Mouse (Mus musculus) CD8-positive naive resting alpha-beta T cell, adult 2 months (primary cell): Measurements from ENCODE around the gene Itgb6.

Source experiments
- DNase-seq, 2 experiments: peaks; one replicate each; pipeline ENCODE4 v3.0.0; 2022; ENCODE audit warnings: low read depth in 2 of 2, low spot score in 2 of 2

Itgb6 gene

DNA sequence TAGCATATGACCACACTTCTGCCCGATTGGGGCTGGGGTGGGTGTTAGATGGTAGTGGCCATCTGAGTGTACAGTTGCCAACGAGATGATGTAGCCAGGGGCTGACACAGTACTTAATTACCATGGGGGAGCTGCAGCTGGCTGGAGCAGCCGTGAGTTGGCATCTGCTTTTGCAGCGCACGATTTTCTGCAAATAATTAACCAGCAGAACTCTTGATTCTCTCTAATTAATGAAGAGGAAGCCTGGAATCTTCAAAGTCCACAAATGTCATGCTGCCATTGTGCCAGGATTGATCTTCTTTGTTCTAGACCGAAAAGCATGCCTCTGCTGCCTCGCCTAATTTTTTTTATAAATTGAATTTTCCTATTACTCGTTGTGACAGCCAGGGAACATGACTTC lies 8.6 kb downstream of the Itgb6 start:
- no peak for DNase-seq

GRCm38 (mm10) chr2:60712891-60713290 lies 9.6 kb downstream of the Itgb6 start:
- no peak for DNase-seq

GRCm38 (mm10) chr2:60712483-60712882 lies 10.0 kb downstream of the Itgb6 start:
- no peak for DNase-seq

DNA sequence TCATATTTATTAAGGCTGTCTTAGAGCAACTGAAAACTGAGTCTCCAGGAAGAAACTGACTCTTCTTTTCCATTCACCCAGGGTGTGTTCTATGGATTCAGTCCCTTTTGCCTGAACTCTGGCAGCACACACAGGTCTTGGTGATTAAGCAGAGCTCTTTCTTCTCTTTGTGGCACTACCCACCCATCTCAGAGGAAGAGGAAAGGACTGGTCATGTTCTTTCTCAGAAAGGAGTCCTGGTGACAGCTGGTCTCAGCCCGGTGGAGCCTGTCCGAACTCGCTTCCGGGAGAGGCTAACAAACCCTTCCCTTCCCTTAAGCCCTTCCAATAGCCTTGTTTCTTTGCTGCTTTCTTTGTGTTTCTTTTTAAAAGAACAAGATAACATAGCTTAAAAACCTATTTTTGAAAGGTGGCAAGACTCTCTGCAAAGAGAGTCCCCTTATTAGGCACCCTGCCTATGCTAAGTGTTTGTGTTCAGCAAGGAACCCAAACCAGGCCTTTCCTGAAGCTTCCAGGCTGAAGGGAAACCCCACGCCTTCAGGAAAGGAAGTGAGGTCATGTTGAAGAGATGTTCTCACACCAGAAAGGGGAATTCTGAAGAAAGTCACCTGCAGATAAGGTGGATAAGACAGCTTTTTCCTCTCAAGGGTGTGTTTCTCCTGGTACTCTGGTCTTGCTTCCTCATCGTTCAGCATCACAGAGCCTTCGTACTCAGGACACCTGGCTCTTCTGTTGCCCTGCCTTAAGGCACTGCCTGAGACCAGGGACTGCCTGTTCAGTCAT lies 11.2 kb downstream of the Itgb6 start:
- DNase-seq = no peak

- no peak for DNase-seq
These were observed 12.1 kb downstream of the Itgb6 start for GRCm38 (mm10) chr2:60710317-60710716.

- DNase-seq = no peak
These were observed 13.8 kb downstream of the Itgb6 start for GRCm38 (mm10) chr2:60708671-60709070.

DNA sequence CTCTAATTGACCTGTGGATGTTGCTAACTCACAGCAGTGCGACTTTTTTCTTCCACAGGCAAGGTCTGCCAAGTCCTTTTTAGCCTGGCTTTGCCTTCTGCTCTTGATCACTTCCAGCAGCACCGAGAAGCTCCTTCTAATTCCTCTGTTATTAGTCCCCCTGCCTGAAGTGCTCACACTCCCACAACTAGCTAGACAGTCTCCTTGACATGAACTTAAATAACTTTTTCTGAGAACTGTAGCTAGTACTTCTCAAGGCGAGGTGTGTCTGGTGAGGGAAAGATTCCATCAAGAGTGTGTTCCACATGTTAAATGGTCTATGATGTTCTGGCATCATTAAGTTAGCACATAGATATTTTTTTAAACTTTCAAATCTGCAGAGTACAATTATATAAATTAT lies 15.6 kb downstream of the Itgb6 start:
- DNase-seq = no peak

GRCm38 (mm10) chr2:60705426-60705825 lies 17.0 kb downstream of the Itgb6 start:
- no peak for DNase-seq

- DNase-seq = no peak
These were observed 19.1 kb downstream of the Itgb6 start for GRCm38 (mm10) chr2:60703315-60703714.

DNA sequence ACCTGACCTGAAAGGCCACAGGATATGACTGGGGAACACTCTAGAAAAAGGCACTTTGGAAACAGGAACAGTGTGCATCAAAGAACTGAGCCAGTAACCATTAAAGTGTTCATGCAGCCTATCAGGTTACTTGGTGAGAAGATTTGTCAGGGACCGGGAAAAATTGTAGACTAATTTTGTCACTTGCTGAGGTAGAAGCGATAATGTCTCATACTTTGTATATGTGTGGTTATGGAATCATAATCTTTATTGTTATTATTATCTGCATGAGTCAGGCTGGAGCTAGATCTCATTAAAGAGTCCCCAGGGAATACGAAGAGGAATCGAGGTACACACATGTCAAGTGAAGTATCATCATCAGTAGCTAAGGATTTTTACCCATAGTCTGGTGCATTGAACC lies 21.5 kb downstream of the Itgb6 start:
- no peak for DNase-seq

DNA sequence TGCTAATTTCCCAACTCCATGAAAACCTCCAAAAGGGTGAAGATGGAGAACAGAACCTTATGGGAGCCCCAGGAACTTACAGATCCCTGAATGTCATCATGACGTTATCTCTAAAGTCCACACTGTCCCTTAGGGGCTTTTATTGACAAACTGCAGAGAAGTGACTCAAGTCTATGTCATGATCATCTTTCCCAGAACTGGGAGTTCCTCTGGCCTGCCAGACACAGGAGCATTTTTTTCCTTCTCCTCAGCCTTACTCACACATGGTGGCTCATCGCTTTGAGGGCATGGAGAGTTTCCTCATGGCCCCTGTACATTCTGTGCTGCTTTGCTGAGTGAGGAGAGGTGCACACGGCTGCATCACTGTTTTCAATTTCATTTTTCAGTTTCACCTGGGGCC lies 22.4 kb downstream of the Itgb6 start:
- no peak for DNase-seq

- no peak for DNase-seq
These were observed 22.9 kb downstream of the Itgb6 start for GRCm38 (mm10) chr2:60699591-60699990.

DNA sequence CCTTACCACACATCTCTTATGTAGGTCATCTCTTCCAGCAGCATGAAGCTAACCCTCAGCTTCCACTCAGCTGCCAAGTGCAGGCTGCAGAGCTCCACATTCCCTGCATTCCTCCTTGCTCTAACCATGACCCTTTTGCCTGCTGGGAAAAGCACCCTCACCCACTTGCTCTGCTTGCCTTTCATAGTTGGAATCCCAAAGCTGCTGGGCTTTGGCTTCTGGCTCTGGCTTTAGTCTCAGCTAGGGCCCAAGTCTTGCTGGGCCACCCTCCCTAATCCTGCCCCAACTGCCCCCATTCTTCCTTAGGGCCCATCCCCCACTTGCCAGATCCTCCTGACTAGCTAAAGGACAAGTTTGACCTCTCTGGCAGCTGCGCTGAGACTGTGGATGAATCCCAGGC lies 24.3 kb downstream of the Itgb6 start:
- no peak for DNase-seq

- DNase-seq = no peak
These were observed 24.9 kb downstream of the Itgb6 start for GRCm38 (mm10) chr2:60697530-60697929.

DNA sequence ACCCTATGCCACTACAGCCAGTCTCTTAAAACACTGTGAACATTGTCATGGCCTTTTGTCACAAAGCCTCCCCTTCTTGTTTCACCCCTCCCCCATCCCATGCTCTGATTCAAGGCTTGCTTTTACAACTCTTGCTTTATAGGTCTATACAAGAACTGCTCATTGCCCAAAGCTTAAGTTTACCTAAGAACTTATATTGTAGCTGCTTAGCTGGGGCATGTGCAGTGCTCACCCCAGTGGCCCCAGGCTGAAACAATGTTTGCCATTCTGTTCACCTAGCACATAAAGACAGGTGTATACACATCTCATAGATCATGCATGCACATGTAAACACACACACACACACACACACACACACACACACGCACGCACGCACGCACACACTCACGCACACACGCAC lies 25.9 kb downstream of the Itgb6 start:
- no peak for DNase-seq

DNA sequence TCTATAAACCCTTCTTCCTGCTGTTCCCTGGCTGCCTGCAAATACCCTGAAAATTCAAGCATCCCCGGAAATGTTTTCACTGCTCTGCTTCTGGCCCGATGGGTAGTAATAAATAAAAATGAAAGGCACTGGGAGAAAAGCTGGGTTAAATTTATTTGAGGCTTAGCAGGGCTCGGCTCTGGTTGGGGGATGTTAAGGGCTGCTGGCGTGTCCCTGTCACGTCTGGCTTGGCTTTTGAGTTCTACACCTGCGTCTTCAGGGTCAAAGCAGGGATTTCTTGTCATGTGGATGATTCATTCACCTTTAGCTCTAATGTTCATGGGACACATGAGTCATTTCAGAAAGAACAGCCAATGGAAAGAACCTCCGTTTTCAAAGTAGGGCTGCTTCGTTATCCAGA lies 26.7 kb downstream of the Itgb6 start:
- DNase-seq = no peak

GRCm38 (mm10) chr2:60694563-60694962 lies 27.9 kb downstream of the Itgb6 start:
- no peak for DNase-seq

DNA sequence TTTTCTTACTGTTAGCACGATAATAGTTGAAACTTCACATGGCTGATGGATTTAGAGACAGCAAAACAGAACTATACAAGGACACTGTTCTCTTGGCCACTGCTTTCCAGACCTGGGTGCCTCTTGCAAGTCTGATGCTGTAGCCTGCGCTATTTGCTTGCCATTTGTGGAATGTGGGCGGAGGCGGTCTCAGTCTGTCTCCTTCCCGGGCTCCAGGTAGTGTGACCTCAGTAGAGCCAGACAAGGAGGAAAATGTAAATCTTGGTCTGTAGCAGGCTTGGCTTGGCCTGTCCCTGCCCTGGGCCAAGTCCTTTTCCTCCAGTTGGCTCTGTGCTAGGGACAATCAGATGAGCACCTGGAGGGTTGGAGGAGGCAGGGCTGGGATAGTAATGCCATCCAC lies 30.2 kb downstream of the Itgb6 start:
- DNase-seq = no peak

GRCm38 (mm10) chr2:60690212-60690611 lies 32.2 kb downstream of the Itgb6 start:
- DNase-seq = no peak

GRCm38 (mm10) chr2:60688944-60689615 lies 33.4 kb downstream of the Itgb6 start:
- DNase-seq = no peak

GRCm38 (mm10) chr2:60688150-60688549 lies 34.3 kb downstream of the Itgb6 start:
- no peak for DNase-seq

- DNase-seq = no peak
These were observed 36.5 kb downstream of the Itgb6 start for GRCm38 (mm10) chr2:60685973-60686372.

GRCm38 (mm10) chr2:60684168-60684567 lies 38.3 kb downstream of the Itgb6 start:
- no peak for DNase-seq
